Mouse (Mus musculus) ES-Bruce4 (cell line): ENCODE data around the gene Gm12666. TPM values are rescaled to one million over a fixed set of nuclear protein-coding genes. Genes with fewer than 3 reads are reported as not detected.
"Not testable (repeated sequence)": the region's sequence is repeated elsewhere in the genome, so short reads cannot be mapped to it uniquely, and the experiment has no call there.

Source experiments
- H3K27ac ChIP-seq: 2 replicates; pipeline ENCODE4 v1.5.1; 2012; ENCODE audit warnings: low read length, inconsistent platforms; ENCODE audit not compliant: insufficient read depth
- H3K27me3 ChIP-seq: 2 replicates; pipeline ENCODE4 v1.6.1; 2012; ENCODE audit warnings: mild to moderate bottlenecking, low read length, inconsistent platforms; ENCODE audit not compliant: control insufficient read depth, poor library complexity, insufficient read depth, severe bottlenecking
- H3K36me3 ChIP-seq: 2 replicates; pipeline ENCODE4 v1.6.1; 2012; ENCODE audit warnings: inconsistent platforms, mild to moderate bottlenecking, low read length, moderate library complexity; ENCODE audit not compliant: control insufficient read depth, poor library complexity, insufficient read depth, severe bottlenecking
- H3K4me1 ChIP-seq: one replicate; pipeline ENCODE4 v1.8.1; 2011; ENCODE audit warnings: low read length; ENCODE audit not compliant: control insufficient read depth, insufficient read depth
- H3K4me3 ChIP-seq: 2 replicates; pipeline ENCODE4 v1.5.1; 2011; ENCODE audit warnings: low read depth, mild to moderate bottlenecking, low read length
- H3K9ac ChIP-seq: 2 replicates; pipeline ENCODE4 v1.6.1; 2012; ENCODE audit warnings: low read depth, mild to moderate bottlenecking, inconsistent platforms; ENCODE audit not compliant: poor library complexity, severe bottlenecking
- H3K9me3 ChIP-seq: replicated peaks from 2 replicates; pipeline ENCODE4 v1.6.1; 2012; ENCODE audit warnings: mild to moderate bottlenecking, low read length, inconsistent platforms; ENCODE audit not compliant: control insufficient read depth, poor library complexity, insufficient read depth, severe bottlenecking
- CTCF ChIP-seq: IDR thresholded peaks from one replicate; pipeline ENCODE4 v1.8.1; 2011; ENCODE audit warnings: low read depth, low read length
- EP300 ChIP-seq: IDR thresholded peaks from 2 replicates; pipeline ENCODE4 v1.6.1; 2011; ENCODE audit warnings: low read depth, low read length; ENCODE audit not compliant: insufficient read depth
- POLR2A ChIP-seq: IDR thresholded peaks from one replicate; pipeline ENCODE4 v1.8.1; 2011; ENCODE audit warnings: low read length; ENCODE audit not compliant: insufficient read depth
- polyA plus RNA-seq: library from polyadenylated mRNA; stranded (reverse); fragments of >200 nt; gene quantifications from 2 replicates; pipeline ENCODE4 v1.2.4, GENCODE M21; 2011; ENCODE audit warnings: low read depth; ENCODE audit not compliant: missing spikeins, insufficient read depth, insufficient read length

The Gm12666 gene
- polyA plus RNA-seq, result not detected in 2 replicates

GRCm38 (mm10) chr4:92191649-92192048 is at the start of gene Gm12666:
Gm12666 (minus strand) TSS chr4:92191749.
- H3K36me3 ChIP-seq, H3K4me1 ChIP-seq, H3K27ac ChIP-seq, H3K9ac ChIP-seq, H3K9me3 ChIP-seq, H3K4me3 ChIP-seq, H3K27me3 ChIP-seq: not testable (repeated sequence)

- H3K36me3 ChIP-seq, result no peaks in the 10 kb centered on the region
- H3K4me3 ChIP-seq, result no peak overlapping the region
- no peak overlapping the region for H3K9ac ChIP-seq
- no peak overlapping the region for H3K27ac ChIP-seq
- TF ChIP-seq CTCF (no peak), EP300 (no peak), POLR2A (no peak)
- no peaks in the 10 kb centered on the region for H3K4me1 ChIP-seq
- H3K27me3 ChIP-seq, result no peaks in the 10 kb centered on the region
- no peaks in the 10 kb centered on the region for H3K9me3 ChIP-seq
These were observed 34.8 kb upstream of the Gm12666 start for GRCm38 (mm10) chr4:92226326-92226725.

- no peaks in the 10 kb centered on the region for H3K9me3 ChIP-seq
- H3K27me3 ChIP-seq, result no peaks in the 10 kb centered on the region
- no peaks in the 10 kb centered on the region for H3K36me3 ChIP-seq
- no peak overlapping the region for H3K9ac ChIP-seq
- no peak for TF ChIP-seq POLR2A
- TF ChIP-seq CTCF, result no peak
- no peak for TF ChIP-seq EP300
- no peaks in the 10 kb centered on the region for H3K4me1 ChIP-seq
- H3K4me3 ChIP-seq, result no peak overlapping the region
- H3K27ac ChIP-seq, result no peak overlapping the region
These were observed 24.7 kb upstream of the Gm12666 start for GRCm38 (mm10) chr4:92216286-92216685.

GRCm38 (mm10) chr4:92152646-92153045 is 38.9 kb downstream of the Gm12666 start:
- H3K4me3 ChIP-seq, result no peak overlapping the region
- H3K36me3 ChIP-seq, result no peaks in the 10 kb centered on the region
- H3K4me1 ChIP-seq, result no peaks in the 10 kb centered on the region
- H3K9ac ChIP-seq, result no peak overlapping the region
- H3K27me3 ChIP-seq, result no peaks in the 10 kb centered on the region
- H3K27ac ChIP-seq, result no peak overlapping the region
- TF ChIP-seq POLR2A (no peak), EP300 (no peak), CTCF (no peak)
- no peaks in the 10 kb centered on the region for H3K9me3 ChIP-seq

GRCm38 (mm10) chr4:92147134-92147533 is 44.4 kb downstream of the Gm12666 start, which contains the start of gene Izumo3:
Izumo3 (minus strand) TSS chr4:92147234.
- Histone ChIP-seq H3K4me1 (no peaks in the 10 kb centered on the region), H3K9me3 (no peaks in the 10 kb centered on the region), H3K4me3 (no peak within 1 kb of the TSS), H3K36me3 (no peaks in the 10 kb centered on the region), H3K9ac (no peak within 1 kb of the TSS), H3K27ac (no peak within 1 kb of the TSS), H3K27me3 (no peaks in the 10 kb centered on the region)
- TF ChIP-seq CTCF, result no peak
- no peak for TF ChIP-seq POLR2A
- no peak for TF ChIP-seq EP300

Other genes starting within 250 kb of the Gm12666 start
- gene Izumo3, start 44.5 kb downstream of the Gm12666 start, polyA plus RNA-seq, result not detected in 2 replicates